Mouse (Mus musculus) hindbrain, postnatal 0 days (tissue): ENCODE measurements at regions not wholly inside any gene's neighbourhood (a gene's known extent, or its start where the extent isn't known, plus 50 kb on each side); places are given as distances from the start of the nearest gene placed in this dataset.

ENCODE experiments used
- ATAC-seq: fragments of 200-750 bp; cut with Nextera tagmentation; 2 replicates; pipeline ENCODE4 v1.8.0; 2017; ENCODE audit warnings: mild to moderate bottlenecking, moderate TSS enrichment, moderate library complexity
- DNase-seq: peaks from one replicate; pipeline ENCODE4 v3.0.0-alpha.2; 2015; ENCODE audit warnings: low spot score
- H3K27ac ChIP-seq: fragments of 300-500 bp; sonication (generic); 2 replicates; pipeline ENCODE4 v1.5.1; 2014; ENCODE audit warnings: mild to moderate bottlenecking
- H3K27me3 ChIP-seq: fragments of 300-500 bp; sonication (generic); 2 replicates; pipeline ENCODE4 v1.6.1; 2014; ENCODE audit warnings: low read length, mixed read lengths; ENCODE audit not compliant: insufficient read depth
- H3K36me3 ChIP-seq: fragments of 300-500 bp; sonication (generic); 2 replicates; pipeline ENCODE4 v1.6.1; 2014; ENCODE audit warnings: low read length, mixed read lengths; ENCODE audit not compliant: insufficient read depth
- H3K4me1 ChIP-seq: fragments of 300-500 bp; sonication (generic); 2 replicates; pipeline ENCODE4 v1.6.1; 2014; ENCODE audit warnings: antibody characterized with exemption, low read length, mixed read lengths; ENCODE audit not compliant: insufficient read depth
- H3K4me2 ChIP-seq: fragments of 300-500 bp; sonication (generic); 2 replicates; pipeline ENCODE4 v1.6.1; 2014; ENCODE audit warnings: low read depth, mild to moderate bottlenecking, low read length, moderate library complexity, mixed read lengths
- H3K4me3 ChIP-seq: fragments of 300-500 bp; sonication (generic); 2 replicates; pipeline ENCODE4 v1.5.1; 2014; ENCODE audit warnings: low read length
- H3K9ac ChIP-seq: fragments of 300-500 bp; sonication (generic); replicated peaks from 2 replicates; pipeline ENCODE4 v1.6.1; 2014; ENCODE audit warnings: mild to moderate bottlenecking, low read length, moderate library complexity, mixed read lengths
- H3K9me3 ChIP-seq: fragments of 300-500 bp; sonication (generic); 2 replicates; pipeline ENCODE4 v1.6.1; 2016; ENCODE audit warnings: low read length, mixed read lengths
- CTCF ChIP-seq: IDR thresholded peaks from 2 replicates; pipeline ENCODE4 v1.5.1; 2016; ENCODE audit warnings: antibody characterized with exemption, control low read depth, low read depth
- WGBS: fragments of 180-500 bp; shearing (Covaris S2); extraction: QIAGEN DNeasy Blood & Tissue Kit; methylation state at CpG from one replicate; pipeline ENCODE4 v1.1.7; 2014; 5-methylcytosine and 5-hydroxymethylcytosine counted together

DNA sequence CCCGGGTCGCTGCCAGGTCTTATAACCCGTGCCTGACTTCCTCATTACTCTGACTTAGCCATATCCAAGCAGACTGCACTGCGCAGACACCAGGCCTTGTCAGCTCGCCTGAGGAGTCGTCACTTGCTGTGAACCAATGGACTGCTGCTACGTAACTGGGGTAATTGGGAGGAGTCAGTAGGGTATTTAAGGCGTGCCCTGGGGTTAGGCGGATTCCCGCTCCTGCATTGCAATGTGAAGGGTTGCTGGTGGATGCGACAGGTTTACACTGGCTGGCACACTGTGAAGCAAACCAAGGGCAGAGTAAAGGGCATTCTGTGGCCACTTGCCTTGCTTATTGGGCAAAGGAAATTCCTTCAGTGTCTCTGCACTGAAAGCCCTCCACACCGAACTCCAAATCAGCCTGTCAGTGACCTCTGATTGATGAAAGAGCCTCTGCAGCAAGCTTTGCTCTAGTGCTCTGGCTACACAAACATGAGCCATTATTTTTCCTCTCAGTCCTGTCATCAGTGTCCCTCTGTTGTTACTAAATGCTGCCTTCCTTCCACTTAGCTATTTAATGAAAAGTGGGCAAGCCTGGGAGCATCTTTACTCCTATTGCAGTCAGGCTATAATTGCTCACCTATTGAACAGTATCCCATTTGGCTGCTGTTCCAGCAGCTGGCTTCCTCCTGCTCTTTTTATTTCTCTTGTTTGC is 51.7 kb downstream of the Cypt12 start:
- ATAC-seq, result no peak
- H3K4me3 ChIP-seq, result no peak overlapping the region
- no peaks in the 10 kb centered on the region for H3K27me3 ChIP-seq
- H3K36me3 ChIP-seq, result no peaks in the 10 kb centered on the region
- H3K27ac ChIP-seq, result no peak overlapping the region
- no peaks in the 10 kb centered on the region for H3K4me1 ChIP-seq
- TF ChIP-seq CTCF, result no peak
- DNase-seq, result peak; percentile 6
- no peak overlapping the region for H3K4me2 ChIP-seq
- no peak overlapping the region for H3K9ac ChIP-seq
- no peaks in the 10 kb centered on the region for H3K9me3 ChIP-seq
- 65% methylated on average over 12 of the region's 12 CpGs for WGBS
